In the genomic region with DNA sequence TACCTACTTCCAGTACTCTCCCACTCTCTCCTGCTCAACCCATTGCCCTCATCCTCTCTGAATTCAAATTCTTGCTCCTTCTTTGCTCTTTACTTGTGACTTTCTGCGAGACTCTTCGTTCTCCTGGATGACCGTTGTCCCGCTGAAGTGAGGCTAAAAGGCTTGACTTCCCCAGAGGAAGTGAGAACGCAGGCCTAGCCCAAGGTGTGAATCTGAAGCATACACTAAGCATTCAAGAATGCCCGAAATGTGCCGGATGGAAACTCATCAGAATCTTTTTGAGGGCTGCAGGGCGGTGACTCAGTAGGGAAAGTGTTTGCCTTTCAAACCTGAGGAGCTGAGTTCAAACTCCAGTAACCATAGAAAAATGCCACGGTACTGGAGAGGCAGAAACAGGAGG, we compare ENCODE assay signal across 20 mouse cellular contexts. TPM values are rescaled to one million over a fixed set of nuclear protein-coding genes. Genes with fewer than 3 reads are reported as not detected.
DNase-seq lines count a peak whose midpoint lies in the region; ATAC-seq lines count a peak whose summit lies in the region.
"Had no signal": no experiment of that assay in that cellular context is flagged by ENCODE, and none has a peak within 500 bp of the region (broad histone marks: within the 10 kb centered on the region; RNA-seq: fewer than 3 reads in every experiment).

No protein-coding gene starts in this region.

- 0 out of 2 replicates have a peak, but pooled peaks cover 3% of the 10 kb centered on the region for H3K4me1 ChIP-seq in heart, embryonic 11.5 days (ENCODE audit: control insufficient read depth, insufficient read depth, low read length)
- H3K4me1 ChIP-seq in kidney, embryonic 14.5 days (ENCODE audit: control insufficient read depth, insufficient read depth, low read length), result no peaks in the 10 kb centered on the region
- peaks cover 31% of the 10 kb centered on the region for H3K4me1 ChIP-seq in megakaryocyte, embryonic 14.5 days
- H3K4me1 ChIP-seq in neural tube, embryonic 15.5 days, result 0 out of 2 replicates have a peak, but pooled peaks cover 3% of the 10 kb centered on the region
- H3K4me1 ChIP-seq: forebrain, embryonic 13.5 days had no signal

- H3K27ac ChIP-seq in heart, embryonic 11.5 days (ENCODE audit: low read depth, low read length), result peak overlapping the region; percentile 18; the same call in 1 of the 2 replicates
- H3K27ac ChIP-seq in kidney, embryonic 14.5 days (ENCODE audit: low read depth, low read length), result peak overlapping the region; percentile 12; the same call in 1 of the 2 replicates
- no peak overlapping the region for H3K27ac ChIP-seq in neural tube, embryonic 15.5 days (replicated peaks)
- H3K27ac ChIP-seq: forebrain, embryonic 13.5 days; liver, embryonic 13.5 days had no signal

- H3K4me3 ChIP-seq in heart, embryonic 11.5 days (ENCODE audit: low read depth, low read length), result no peak overlapping the region
- H3K4me3 ChIP-seq in kidney, embryonic 14.5 days (ENCODE audit: low read length), result no peak overlapping the region
- H3K4me3 ChIP-seq in megakaryocyte, embryonic 14.5 days (replicated peaks), result peak overlapping the region; percentile 8
- H3K4me3 ChIP-seq in neural tube, embryonic 15.5 days (replicated peaks), result no peak overlapping the region
- H3K4me3 ChIP-seq: forebrain, embryonic 13.5 days; liver, embryonic 13.5 days had no signal

- no peaks in the 10 kb centered on the region for H3K36me3 ChIP-seq in heart, embryonic 11.5 days (ENCODE audit: control insufficient read depth, insufficient read depth, low read length)
- H3K36me3 ChIP-seq in kidney, embryonic 14.5 days (ENCODE audit: control insufficient read depth, insufficient read depth, low read length), result no peaks in the 10 kb centered on the region
- no peaks in the 10 kb centered on the region for H3K36me3 ChIP-seq in megakaryocyte, embryonic 14.5 days (replicated peaks; ENCODE audit: low read length)
- H3K36me3 ChIP-seq in neural tube, embryonic 15.5 days, result no peaks in the 10 kb centered on the region
- H3K36me3 ChIP-seq: liver, embryonic 13.5 days had no signal

- no peak for ATAC-seq in heart, embryonic 11.5 days (replicated peaks; ENCODE audit: insufficient number of reproducible peaks, low FRiP score, low TSS enrichment)
- no peak for ATAC-seq in kidney, embryonic 14.5 days (ENCODE audit: low FRiP score, low TSS enrichment)
- ATAC-seq in megakaryocyte, adult 5-6 weeks (ENCODE audit: poor library complexity, severe bottlenecking), result no peak
- ATAC-seq in megakaryocyte progenitor cell, adult 5-6 weeks (replicated peaks; ENCODE audit: poor library complexity), result peak; percentile 19; the same call in 1 of the 2 replicates
- ATAC-seq in neural tube, embryonic 15.5 days (ENCODE audit: low FRiP score), result no peak
- ATAC-seq: forebrain, embryonic 13.5 days; midbrain, embryonic 16.5 days had no signal

- no peak overlapping the region for H3K9ac ChIP-seq in heart, embryonic 11.5 days (ENCODE audit: low read depth, low read length)
- H3K9ac ChIP-seq in kidney, embryonic 14.5 days (ENCODE audit: low read depth, low read length), result no peak overlapping the region
- no peak overlapping the region for H3K9ac ChIP-seq in neural tube, embryonic 15.5 days (replicated peaks)
- H3K9ac ChIP-seq: forebrain, embryonic 13.5 days; liver, embryonic 13.5 days had no signal

- DNase-seq in heart, adult 8-10 months (ENCODE audit: low spot score), result no peak
- no peak for DNase-seq in kidney, adult 8-10 months
- DNase-seq: B cell, adult 2 months; cerebellum, adult 9-11 months; right cerebral cortex, postnatal 25 days; thymus, adult 18-20 months had no signal

- H3K4me2 ChIP-seq in heart, embryonic 11.5 days, result no peak overlapping the region
- no peak overlapping the region for H3K4me2 ChIP-seq in kidney, embryonic 14.5 days (replicated peaks; ENCODE audit: low read depth, low read length)
- H3K4me2 ChIP-seq in neural tube, embryonic 15.5 days, result no peak overlapping the region
- H3K4me2 ChIP-seq: forebrain, embryonic 13.5 days; liver, embryonic 13.5 days had no signal

- H3K9me3 ChIP-seq in heart, embryonic 11.5 days (replicated peaks; ENCODE audit: control insufficient read depth, low read length), result no peaks in the 10 kb centered on the region
- H3K9me3 ChIP-seq in kidney, embryonic 14.5 days (ENCODE audit: control insufficient read depth, low read length), result no peaks in the 10 kb centered on the region
- H3K9me3 ChIP-seq in megakaryocyte, embryonic 14.5 days, result no peaks in the 10 kb centered on the region
- H3K9me3 ChIP-seq in neural tube, embryonic 15.5 days (replicated peaks), result no peaks in the 10 kb centered on the region
- H3K9me3 ChIP-seq: forebrain, embryonic 13.5 days; liver, embryonic 13.5 days had no signal

- H3K27me3 ChIP-seq in heart, embryonic 11.5 days (ENCODE audit: control insufficient read depth, insufficient read depth, low read length), result no peaks in the 10 kb centered on the region
- no peaks in the 10 kb centered on the region for H3K27me3 ChIP-seq in kidney, embryonic 14.5 days (ENCODE audit: control insufficient read depth, insufficient read depth, low read length)
- H3K27me3 ChIP-seq in megakaryocyte, embryonic 14.5 days (replicated peaks), result peaks cover 77% of the 10 kb centered on the region
- H3K27me3 ChIP-seq in neural tube, embryonic 15.5 days (replicated peaks), result no peaks in the 10 kb centered on the region
- H3K27me3 ChIP-seq: forebrain, embryonic 13.5 days had no signal

- 77% methylated on average over 9 of the region's 9 CpGs for WGBS in heart, embryonic 11.5 days (ENCODE audit: insufficient replicate concordance)
- 81% methylated on average over 9 of the region's 9 CpGs for WGBS in kidney, embryonic 14.5 days
- 90% methylated on average over 9 of the region's 9 CpGs for WGBS in neural tube, embryonic 15.5 days

RNA-seq across cellular contexts. Expression of a gene that starts 7.6 kb away (rescaled TPM):
- 8.6 and 9.2 TPM in 2 replicates for polyA plus RNA-seq in heart, embryonic 11.5 days (2014; fragmentation: Nextera tagmentation; extraction: Ambion mirVana)
- total RNA-seq in heart, adult 8-10 months (2022), result 1 to 10 TPM; 1.9 to 2.8 (median 2.3) TPM
- polyA plus RNA-seq in kidney, embryonic 14.5 days (2014; fragmentation: Nextera tagmentation; extraction: Ambion mirVana), result 7.7 and 8.2 TPM in 2 replicates
- polyA plus RNA-seq in megakaryocyte, embryonic 14.5 days (2012; ENCODE audit: insufficient read depth, low replicate concordance), result 1.1 TPM in 1 of 2 replicates, not detected in the other
- total RNA-seq in megakaryocyte, adult 5-6 weeks (2015), result 0.83 TPM in 1 of 2 replicates, not detected in the other
- total RNA-seq in megakaryocyte, adult 5-6 weeks (2017), result not detected in 2 replicates
- 0.89 TPM in 1 of 2 replicates, not detected in the other for total RNA-seq in megakaryocyte progenitor cell, adult 5-6 weeks (2015)
- 3.1 and 6.1 TPM in 2 replicates for total RNA-seq in megakaryocyte progenitor cell, adult 5-6 weeks (2017)
- 4.2 and 5.0 TPM in 2 replicates for polyA plus RNA-seq in neural tube, embryonic 15.5 days (2015; fragmentation: Nextera tagmentation; extraction: Ambion mirVana)

RNA-seq across cellular contexts. Expression of a gene that starts 7.7 kb away (rescaled TPM):
- polyA plus RNA-seq in heart, embryonic 11.5 days (2014; fragmentation: Nextera tagmentation; extraction: Ambion mirVana), result not detected in 2 replicates
- total RNA-seq in heart, adult 8-10 months (2022), result not detected
- not detected in 2 replicates for polyA plus RNA-seq in kidney, embryonic 14.5 days (2014; fragmentation: Nextera tagmentation; extraction: Ambion mirVana)
- polyA plus RNA-seq in megakaryocyte, embryonic 14.5 days (2012; ENCODE audit: insufficient read depth, low replicate concordance), result not detected in 2 replicates
- not detected in 2 replicates for total RNA-seq in megakaryocyte, adult 5-6 weeks (2015)
- total RNA-seq in megakaryocyte, adult 5-6 weeks (2017), result not detected in 2 replicates
- total RNA-seq in megakaryocyte progenitor cell, adult 5-6 weeks (2015), result not detected in 2 replicates
- not detected in 2 replicates for total RNA-seq in megakaryocyte progenitor cell, adult 5-6 weeks (2017)
- polyA plus RNA-seq in neural tube, embryonic 15.5 days (2015; fragmentation: Nextera tagmentation; extraction: Ambion mirVana), result not detected in 2 replicates
- total RNA-seq: adrenal gland, postnatal 25 days; ES-E14; gastrocnemius, adult 18-20 months; left cerebral cortex, postnatal 4 days had no signal
- polyA plus RNA-seq: forebrain, embryonic 13.5 days; liver, embryonic 13.5 days; midbrain, embryonic 16.5 days; neural tube, embryonic 11.5 days had no signal

RNA-seq across cellular contexts. Expression of a gene that starts 14.1 kb away (rescaled TPM):
- polyA plus RNA-seq in heart, embryonic 11.5 days (2014; fragmentation: Nextera tagmentation; extraction: Ambion mirVana), result 28.6 and 28.8 TPM in 2 replicates
- 1 to 10 TPM; 5.7 to 7.8 (median 6.4) TPM for total RNA-seq in heart, adult 8-10 months (2022)
- polyA plus RNA-seq in kidney, embryonic 14.5 days (2014; fragmentation: Nextera tagmentation; extraction: Ambion mirVana), result 27.4 and 36.0 TPM in 2 replicates
- 90.3 and 158 TPM in 2 replicates for polyA plus RNA-seq in megakaryocyte, embryonic 14.5 days (2012; ENCODE audit: insufficient read depth, low replicate concordance)
- total RNA-seq in megakaryocyte, adult 5-6 weeks (2015), result 23.4 and 25.9 TPM in 2 replicates
- total RNA-seq in megakaryocyte, adult 5-6 weeks (2017), result 34.8 and 34.9 TPM in 2 replicates
- total RNA-seq in megakaryocyte progenitor cell, adult 5-6 weeks (2015), result 47.1 and 55.0 TPM in 2 replicates
- 58.2 and 70.9 TPM in 2 replicates for total RNA-seq in megakaryocyte progenitor cell, adult 5-6 weeks (2017)
- polyA plus RNA-seq in neural tube, embryonic 15.5 days (2015; fragmentation: Nextera tagmentation; extraction: Ambion mirVana), result 40.1 and 43.4 TPM in 2 replicates

RNA-seq across cellular contexts. Expression of a gene that starts 31.8 kb away (rescaled TPM):
- 0.04 TPM in 1 of 2 replicates, not detected in the other for polyA plus RNA-seq in heart, embryonic 11.5 days (2014; fragmentation: Nextera tagmentation; extraction: Ambion mirVana)
- total RNA-seq in heart, adult 8-10 months (2022), result not detected
- not detected in 2 replicates for polyA plus RNA-seq in kidney, embryonic 14.5 days (2014; fragmentation: Nextera tagmentation; extraction: Ambion mirVana)
- polyA plus RNA-seq in megakaryocyte, embryonic 14.5 days (2012; ENCODE audit: insufficient read depth, low replicate concordance), result not detected in 2 replicates
- not detected in 2 replicates for total RNA-seq in megakaryocyte, adult 5-6 weeks (2015)
- total RNA-seq in megakaryocyte, adult 5-6 weeks (2017), result 0.07 and 0.65 TPM in 2 replicates
- not detected in 2 replicates for total RNA-seq in megakaryocyte progenitor cell, adult 5-6 weeks (2015)
- total RNA-seq in megakaryocyte progenitor cell, adult 5-6 weeks (2017), result under 0.01 TPM in 1 of 2 replicates, not detected in the other
- polyA plus RNA-seq in neural tube, embryonic 15.5 days (2015; fragmentation: Nextera tagmentation; extraction: Ambion mirVana), result 13.6 and 16.2 TPM in 2 replicates
- total RNA-seq: gastrocnemius, adult 18-20 months had no signal
- polyA plus RNA-seq: liver, embryonic 13.5 days had no signal

RNA-seq across cellular contexts. Expression of a gene that starts 51.2 kb away (rescaled TPM):
- 92.4 and 102 TPM in 2 replicates for polyA plus RNA-seq in heart, embryonic 11.5 days (2014; fragmentation: Nextera tagmentation; extraction: Ambion mirVana)
- total RNA-seq in heart, adult 8-10 months (2022), result 10 to 100 TPM; 85.4 to 95.8 (median 88.4) TPM
- polyA plus RNA-seq in kidney, embryonic 14.5 days (2014; fragmentation: Nextera tagmentation; extraction: Ambion mirVana), result 105 and 134 TPM in 2 replicates
- 80.8 and 188 TPM in 2 replicates for polyA plus RNA-seq in megakaryocyte, embryonic 14.5 days (2012; ENCODE audit: insufficient read depth, low replicate concordance)
- total RNA-seq in megakaryocyte, adult 5-6 weeks (2015), result 63.0 and 80.0 TPM in 2 replicates
- total RNA-seq in megakaryocyte, adult 5-6 weeks (2017), result 104 and 106 TPM in 2 replicates
- 59.0 and 62.9 TPM in 2 replicates for total RNA-seq in megakaryocyte progenitor cell, adult 5-6 weeks (2015)
- 73.1 and 89.6 TPM in 2 replicates for total RNA-seq in megakaryocyte progenitor cell, adult 5-6 weeks (2017)
- 153 and 157 TPM in 2 replicates for polyA plus RNA-seq in neural tube, embryonic 15.5 days (2015; fragmentation: Nextera tagmentation; extraction: Ambion mirVana)
